Mouse (Mus musculus) heart, adult 2 months (tissue): ENCODE results near the gene Gm12830. TPM values are rescaled to one million over a fixed set of nuclear protein-coding genes. Genes with fewer than 3 reads are reported as not detected.

ENCODE experiments used
- DNase-seq, 2 experiments: peaks; one replicate each; pipeline ENCODE4 v3.0.0; 2021
- H3K27ac ChIP-seq: fragments of 200-600 bp; 2 replicates; pipeline ENCODE4 v1.8.1; 2022
- H3K27me3 ChIP-seq: fragments of 200-500 bp; 2 replicates; pipeline ENCODE4 v1.6.1; 2012; ENCODE audit warnings: mild to moderate bottlenecking, low read length, inconsistent platforms, mixed read lengths; ENCODE audit not compliant: control insufficient read depth, insufficient read depth
- H3K36me3 ChIP-seq: fragments of 200-500 bp; 2 replicates; pipeline ENCODE4 v1.6.1; 2012; ENCODE audit warnings: low read length, inconsistent platforms; ENCODE audit not compliant: control insufficient read depth, insufficient read depth
- H3K4me1 ChIP-seq: fragments of 200-500 bp; 2 replicates; pipeline ENCODE4 v1.6.1; 2011; ENCODE audit warnings: low read length; ENCODE audit not compliant: control insufficient read depth, insufficient read depth
- H3K4me3 ChIP-seq: fragments of 200-600 bp; 2 replicates; pipeline ENCODE4 v1.8.1; 2022
- H3K79me2 ChIP-seq: fragments of 200-500 bp; replicated peaks from 2 replicates; pipeline ENCODE4 v1.6.1; 2012; ENCODE audit warnings: mild to moderate bottlenecking, inconsistent platforms, low read length, moderate library complexity, mixed read lengths; ENCODE audit not compliant: control insufficient read depth, insufficient read depth
- H3K9ac ChIP-seq: fragments of 200-500 bp; 2 replicates; pipeline ENCODE4 v1.6.1; 2012; ENCODE audit warnings: low read depth, mild to moderate bottlenecking, control low read depth, inconsistent platforms, low read length, mixed read lengths
- CTCF ChIP-seq: fragments of 200-600 bp; IDR thresholded peaks from 2 replicates; pipeline ENCODE4 v1.8.1; 2022; ENCODE audit warnings: antibody characterized with exemption, mild to moderate bottlenecking, moderate library complexity
- EP300 ChIP-seq: fragments of 200-500 bp; IDR thresholded peaks from 2 replicates; pipeline ENCODE4 v1.6.1; 2011; ENCODE audit warnings: low read depth, low read length, control low read depth; ENCODE audit not compliant: insufficient read depth
- POLR2A ChIP-seq: fragments of 200-500 bp; IDR thresholded peaks from 2 replicates; pipeline ENCODE4 v1.6.1; 2011; ENCODE audit warnings: mild to moderate bottlenecking, low read depth, low read length, control low read depth; ENCODE audit not compliant: insufficient read depth
- WGBS: fragments of 180-500 bp; shearing (Covaris S2); methylation state at CpG from one replicate; pipeline ENCODE4 v1.1.7; 2018; 5-methylcytosine and 5-hydroxymethylcytosine counted together
- intact Hi-C: fragments of 180-260 bp; cut with DNase I; formaldehyde crosslinking; loops from one replicate; pipeline ENCODE4 v1.15.1; 2025
- polyA plus RNA-seq: library from polyadenylated mRNA; depleted of rRNA; stranded (reverse); fragments of >200 nt; gene quantifications from 2 replicates; pipeline ENCODE4 v1.2.3, GENCODE M21; 2012; rRNA removed
- total RNA-seq, 2 experiments: library from RNA; stranded (reverse); gene quantifications; 2 replicates each; pipeline ENCODE4 v1.2.3; 2021

Gene Gm12830
- total and polyA plus RNA-seq, 3 experiments = not detected

DNA sequence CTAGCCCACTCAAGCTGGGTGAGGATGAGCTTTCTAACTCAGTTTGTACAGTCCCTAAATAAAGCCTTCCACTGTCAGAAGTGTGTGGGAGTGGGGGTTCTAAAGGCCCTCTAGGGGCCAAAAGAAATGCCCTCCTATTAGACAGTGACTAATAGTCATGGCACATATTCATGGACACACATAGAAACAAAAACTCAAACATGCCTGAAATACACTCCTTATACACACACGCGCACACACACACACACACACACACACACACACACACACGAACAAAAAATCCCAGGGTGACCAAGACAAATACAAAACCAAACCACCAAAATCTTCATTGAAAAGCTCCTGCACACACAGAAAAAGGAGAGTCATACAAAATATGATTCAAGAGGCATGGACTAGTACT is 84.0 kb downstream of the Gm12830 start:
- peaks cover 33% of the 10 kb centered on the region for H3K27me3 ChIP-seq
- 82% methylated on average over 3 of the region's 3 CpGs for WGBS
- no peak for DNase-seq
- no peak overlapping the region for H3K4me3 ChIP-seq
- H3K79me2 ChIP-seq = no peaks in the 10 kb centered on the region
- H3K4me1 ChIP-seq = peaks cover 1% of the 10 kb centered on the region; the same call in 1 of the 2 replicates
- H3K27ac ChIP-seq = no peak overlapping the region
- no peaks in the 10 kb centered on the region for H3K36me3 ChIP-seq
- no peak overlapping the region for H3K9ac ChIP-seq
- intact Hi-C loops = loop anchor here (5.0 kb wide), 2 partner anchors 82 to 152 kb away; partner anchors contain the start of genes Cmpk1 and Tal1
- TF ChIP-seq EP300 (no peak), CTCF (no peak), POLR2A (no peak)

Other genes starting within 250 kb of the Gm12830 start
- under 1 TPM; 0.16 to 0.32 TPM for gene Foxd2, start 87.2 kb downstream of the Gm12830 start, total RNA-seq
- gene Foxd2, start 87.2 kb downstream of the Gm12830 start, polyA plus RNA-seq = 0.14 and 0.15 TPM in 2 replicates
- gene Foxe3, start 104.3 kb downstream of the Gm12830 start, total RNA-seq = not detected
- not detected in 2 replicates for gene Foxe3, start 104.3 kb downstream of the Gm12830 start, polyA plus RNA-seq
- 10 to 100 TPM; 32.2 to 37.2 TPM for gene Cmpk1, start 165.5 kb downstream of the Gm12830 start, total RNA-seq
- 7.2 and 12.2 TPM in 2 replicates for gene Cmpk1, start 165.5 kb downstream of the Gm12830 start, polyA plus RNA-seq
- gene Stil, start 178.4 kb downstream of the Gm12830 start, total RNA-seq = under 1 TPM in 1 of 2 experiments, not detected in 1; 0.36 TPM
- 0.08 and 0.12 TPM in 2 replicates for gene Stil, start 178.4 kb downstream of the Gm12830 start, polyA plus RNA-seq
- 1 to 10 TPM; 3.1 to 3.3 TPM for gene Tal1, start 234.7 kb downstream of the Gm12830 start, total RNA-seq
- gene Tal1, start 234.7 kb downstream of the Gm12830 start, polyA plus RNA-seq = 2.9 and 4.9 TPM in 2 replicates